Mouse (Mus musculus) bone marrow, adult 2 months (tissue): ENCODE results near the gene Prickle4.

Experiments used
- CTCF ChIP-seq: fragments of 200-500 bp; IDR thresholded peaks from 2 replicates; pipeline ENCODE4 v1.5.1; 2011; ENCODE audit warnings: low read length, control low read depth; ENCODE audit not compliant: control insufficient read depth, insufficient read depth
- POLR2A ChIP-seq: fragments of 200-500 bp; IDR thresholded peaks from 2 replicates; pipeline ENCODE4 v1.6.1; 2011; ENCODE audit warnings: low read depth, mild to moderate bottlenecking, control low read depth, low read length, borderline replicate concordance; ENCODE audit not compliant: control insufficient read depth

DNA sequence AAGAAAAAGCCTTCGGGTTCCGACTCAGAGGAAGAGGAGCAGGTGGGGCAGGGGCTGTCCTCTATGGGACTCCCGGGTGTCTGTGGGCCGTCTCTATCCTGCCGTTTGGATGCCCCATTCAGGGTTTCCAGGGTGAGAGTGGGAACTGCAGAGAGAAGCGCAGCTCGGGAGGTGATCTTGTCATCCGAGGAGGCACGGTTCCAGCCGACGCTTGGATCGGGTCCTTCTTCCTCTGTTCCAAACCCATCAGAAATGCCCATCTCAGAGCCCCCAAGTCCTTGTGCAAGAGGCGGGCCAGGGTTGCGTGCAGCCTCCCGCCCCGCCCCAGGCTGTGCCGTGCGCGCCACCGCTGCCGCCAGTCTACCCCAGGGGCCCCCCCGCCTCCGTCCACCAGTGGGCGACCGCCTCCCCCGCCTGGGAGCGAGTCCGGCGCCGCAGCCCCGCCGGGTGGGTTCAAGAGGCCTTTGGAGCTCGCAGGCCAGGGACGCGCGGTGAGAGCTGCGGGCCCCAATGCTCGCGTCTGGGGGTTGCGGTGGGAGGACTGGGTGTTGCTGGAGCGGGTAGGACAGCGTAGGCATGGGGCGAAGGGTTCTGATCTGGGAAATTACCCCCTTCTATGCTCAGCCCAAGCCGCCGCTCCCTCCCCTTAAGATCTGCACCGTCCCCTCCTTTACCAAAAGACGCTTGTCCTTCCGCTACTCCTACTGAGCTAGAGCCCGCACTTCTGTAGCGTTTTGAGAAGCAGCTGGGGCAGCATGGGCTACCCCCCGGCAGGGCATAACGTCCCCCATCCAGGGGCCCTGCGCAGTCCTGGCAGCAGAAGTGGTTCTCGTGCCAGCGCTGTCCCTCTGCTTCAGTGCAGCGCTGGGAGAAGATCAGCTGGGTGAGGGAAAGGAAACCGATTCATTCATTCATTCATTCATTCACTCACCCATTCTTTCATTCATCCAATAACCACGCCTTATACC, 5.6 kb downstream of the Prickle4 start, which contains the start of gene Frs3:
- no peak for TF ChIP-seq CTCF
- TF ChIP-seq POLR2A, result no peak; the same call in 1 of the 2 replicates
